Mouse (Mus musculus): ENCODE measurements around the gene Frmd4a.

Frmd4a gene

DNA sequence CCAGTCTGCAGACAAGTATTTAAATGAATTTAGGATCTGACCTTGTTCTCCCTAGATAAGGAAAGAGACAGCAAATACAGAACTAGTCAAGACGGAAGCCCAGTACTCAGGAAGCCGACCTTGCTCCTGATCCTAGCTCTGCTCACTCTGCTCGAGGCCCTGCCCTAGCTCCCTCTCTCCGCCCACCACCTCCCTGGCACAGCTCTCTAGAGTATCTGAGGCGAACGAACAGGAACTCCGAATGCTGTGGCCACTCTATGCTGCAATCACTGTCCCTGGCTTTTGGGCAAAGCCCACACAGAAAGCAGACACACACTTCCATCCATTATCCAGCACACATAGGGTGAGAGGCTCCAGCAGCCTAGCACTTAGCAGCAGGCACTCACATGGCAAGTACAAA, 619.1 kb downstream of the Frmd4a start:
- no peak for DNase-seq

DNA sequence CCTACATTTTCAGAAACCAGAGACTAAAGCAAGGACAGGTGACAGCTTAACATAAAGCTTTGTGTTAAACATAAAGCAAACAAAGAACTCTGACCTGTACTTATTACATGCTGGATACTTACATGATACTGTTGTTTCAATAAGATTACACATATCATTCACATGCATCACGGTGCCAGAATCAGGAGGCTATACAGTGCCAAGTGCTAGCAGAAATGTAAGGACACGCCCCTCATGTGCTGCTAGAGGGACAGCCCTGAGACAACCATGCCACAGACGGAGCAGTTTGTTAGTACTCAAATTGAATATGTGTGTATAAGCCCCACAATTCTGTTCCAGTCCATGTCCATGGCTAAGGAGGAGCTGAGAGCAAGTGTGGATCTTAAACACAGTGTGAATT, 620.7 kb downstream of the Frmd4a start:
- DNase-seq: no peak

DNA sequence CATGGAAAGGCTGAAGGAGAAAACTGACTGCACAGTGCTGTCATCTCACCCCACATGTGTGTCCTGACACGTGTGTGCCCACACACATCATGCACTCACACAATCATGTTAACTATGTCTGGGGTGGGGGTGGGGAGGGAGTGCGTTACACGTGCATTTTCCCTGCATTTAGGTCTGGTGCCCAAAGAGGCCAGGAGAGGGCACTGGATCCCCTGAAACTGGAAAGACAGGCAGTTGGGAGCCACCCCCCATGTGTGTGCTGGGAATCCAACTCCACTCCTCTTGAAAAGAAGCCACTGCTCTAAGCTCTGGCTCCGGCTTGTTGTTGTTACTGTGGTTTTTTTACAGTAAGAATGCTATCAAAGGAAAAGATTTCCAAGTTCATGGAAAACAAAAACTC, 627.5 kb downstream of the Frmd4a start:
- no peak for DNase-seq

DNA sequence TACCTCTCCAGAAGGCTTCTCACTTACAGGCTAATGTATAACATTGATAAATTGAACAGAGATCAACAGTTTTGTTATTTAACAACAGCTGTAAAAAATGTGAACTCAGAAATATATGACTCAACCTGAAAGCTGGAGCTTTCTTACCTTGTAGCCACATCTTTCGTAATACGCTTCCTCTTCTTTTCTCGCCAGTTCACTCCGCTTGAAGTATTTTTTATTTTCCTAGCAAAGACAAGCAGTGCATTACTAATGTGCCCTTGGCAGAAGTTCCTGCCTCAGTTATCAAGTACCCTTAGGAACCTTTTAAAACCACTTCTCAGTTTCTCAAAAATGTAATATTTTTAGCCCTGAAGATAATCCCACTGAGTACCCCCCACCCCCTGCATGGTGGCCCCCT, 630.6 kb downstream of the Frmd4a start:
- no peak for DNase-seq

DNA sequence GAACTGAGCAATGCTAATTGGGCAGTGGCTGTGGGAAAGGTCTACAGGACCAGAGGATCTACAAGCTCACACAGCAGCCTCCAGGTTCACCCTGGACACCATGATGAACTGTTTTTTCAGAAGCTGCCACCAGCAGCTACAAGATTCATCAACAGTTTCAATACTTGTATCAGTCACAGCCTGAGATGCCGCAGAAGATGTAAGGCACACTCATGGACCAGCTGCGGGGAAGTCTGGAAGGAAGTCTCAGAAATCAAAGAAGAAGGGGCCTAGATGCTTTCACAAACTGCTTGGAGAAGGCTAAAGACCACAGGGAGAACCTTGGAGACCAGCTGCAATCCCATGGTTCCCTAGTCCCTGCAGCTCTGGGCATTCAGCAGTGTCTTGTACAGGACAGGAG, 632.1 kb downstream of the Frmd4a start:
- no peak for DNase-seq

DNA sequence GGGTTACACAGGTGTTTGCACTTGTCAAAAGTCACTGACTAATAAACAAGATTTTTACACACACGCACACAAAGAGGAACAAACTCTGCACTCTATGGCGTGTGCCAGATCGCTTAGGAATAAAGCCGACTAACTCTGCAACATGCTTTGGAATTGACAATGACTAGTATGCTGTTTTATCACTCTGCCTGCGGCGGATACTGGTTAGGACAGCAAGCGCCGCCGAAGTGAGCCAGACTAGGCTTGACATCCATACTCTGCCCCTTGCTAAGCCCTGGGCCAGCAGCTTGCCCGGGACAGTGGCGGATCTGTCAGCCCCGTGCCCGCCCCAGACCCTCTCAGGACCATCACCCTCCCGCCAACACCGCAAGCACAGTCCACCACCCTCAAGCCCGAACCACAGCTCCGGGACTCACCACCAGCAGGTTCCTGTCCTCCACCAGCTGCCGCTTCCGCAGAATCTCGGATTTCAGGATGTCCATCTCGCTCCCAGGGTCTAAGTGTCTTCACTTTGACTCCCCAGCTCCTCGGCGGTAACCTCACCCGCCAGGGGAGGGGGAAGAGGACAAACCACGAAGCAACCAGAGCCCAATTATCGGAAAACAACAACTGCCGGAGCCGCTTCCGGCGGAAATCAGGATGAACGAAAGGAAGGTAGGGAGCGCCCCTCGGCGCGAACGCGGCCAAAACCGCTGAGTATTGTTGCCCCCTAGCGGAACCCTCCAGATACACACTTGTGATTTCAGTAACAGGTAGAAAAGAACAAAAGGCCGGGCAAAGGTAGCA, 634.2 kb downstream of the Frmd4a start, which contains the start of gene Prpf18:
Prpf18 (minus strand) TSS at position 614 of the 786 bp plus-strand sequence.
- DNase-seq: peak; percentile 87

DNA sequence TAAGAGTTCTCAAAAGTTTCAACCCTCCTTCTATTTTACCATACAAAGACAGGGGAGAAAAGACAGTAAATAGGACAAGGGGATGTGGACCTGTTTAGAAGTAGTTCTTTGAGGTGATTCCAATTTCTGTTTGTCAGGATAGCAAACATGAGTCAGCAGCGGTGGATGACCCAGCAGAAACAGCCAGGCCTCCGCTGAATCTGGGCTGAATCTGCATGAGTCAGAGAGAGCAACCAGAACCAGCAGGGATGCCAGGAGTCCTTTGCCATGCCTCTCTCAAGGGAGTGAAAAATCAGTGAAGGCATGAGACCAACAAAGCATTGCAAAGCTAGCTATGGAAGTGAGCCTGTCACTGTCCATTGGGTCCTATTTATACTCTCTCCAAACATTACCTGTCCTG, 643.2 kb downstream of the Frmd4a start:
- DNase-seq: no peak
